Mouse (Mus musculus) cerebellum, adult 9-10 months (tissue): ENCODE measurements at regions not wholly inside any gene's neighbourhood (a gene's known extent, or its start where the extent isn't known, plus 50 kb on each side); places are given as distances from the start of the nearest gene placed in this dataset.
"Not testable (repeated sequence)": the region's sequence is repeated elsewhere in the genome, so short reads cannot be mapped to it uniquely, and the experiment has no call there.

Source experiments
- DNase-seq: peaks from one replicate; pipeline ENCODE4 v3.0.0; 2022

GRCm38 (mm10) chr13:26457487-26458253, 312.3 kb downstream of the Hdgfl1 start:
- no peak for DNase-seq

- no peak for DNase-seq
Observed at GRCm38 (mm10) chr13:26426639-26427038, 343.3 kb downstream of the Hdgfl1 start.

- no peak for DNase-seq
Observed at GRCm38 (mm10) chr13:26424513-26424912, 345.5 kb downstream of the Hdgfl1 start.

GRCm38 (mm10) chr13:26405757-26406156, 364.2 kb downstream of the Hdgfl1 start:
- no peak for DNase-seq

GRCm38 (mm10) chr13:26404707-26405106, 365.3 kb downstream of the Hdgfl1 start:
- DNase-seq, result no peak

GRCm38 (mm10) chr13:26387861-26388621, 381.9 kb downstream of the Hdgfl1 start:
- no peak for DNase-seq

GRCm38 (mm10) chr13:26382631-26383030, 387.3 kb downstream of the Hdgfl1 start:
- DNase-seq, result no peak

GRCm38 (mm10) chr13:26382154-26382553, 387.8 kb downstream of the Hdgfl1 start:
- DNase-seq, result no peak

- DNase-seq, result no peak
Observed at GRCm38 (mm10) chr13:26375546-26375945, 394.4 kb downstream of the Hdgfl1 start.

- not testable (repeated sequence) for DNase-seq
Observed at GRCm38 (mm10) chr13:26365911-26366310, 404.1 kb downstream of the Hdgfl1 start.

GRCm38 (mm10) chr13:26356341-26356740, 413.6 kb downstream of the Hdgfl1 start:
- no peak for DNase-seq

GRCm38 (mm10) chr13:26354421-26354820, 415.5 kb downstream of the Hdgfl1 start:
- DNase-seq, result no peak

- no peak for DNase-seq
Observed at GRCm38 (mm10) chr13:26350510-26350909, 419.5 kb downstream of the Hdgfl1 start.

GRCm38 (mm10) chr13:26338795-26339194, 431.2 kb downstream of the Hdgfl1 start:
- DNase-seq, result no peak

GRCm38 (mm10) chr13:26325066-26325465, 444.9 kb downstream of the Hdgfl1 start:
- no peak for DNase-seq

- no peak for DNase-seq
Observed at GRCm38 (mm10) chr13:26324633-26325032, 445.3 kb downstream of the Hdgfl1 start.

GRCm38 (mm10) chr13:26318557-26318956, 451.4 kb downstream of the Hdgfl1 start:
- no peak for DNase-seq

GRCm38 (mm10) chr13:26312246-26313010, 457.5 kb downstream of the Hdgfl1 start:
- DNase-seq, result no peak

GRCm38 (mm10) chr13:26284073-26284444, 485.9 kb downstream of the Hdgfl1 start:
- no peak for DNase-seq

GRCm38 (mm10) chr13:26283397-26284072, 486.4 kb downstream of the Hdgfl1 start:
- peak; percentile 15 for DNase-seq

GRCm38 (mm10) chr13:26282291-26282690, 487.7 kb downstream of the Hdgfl1 start:
- no peak for DNase-seq

- DNase-seq, result no peak
Observed at GRCm38 (mm10) chr13:26272850-26273249, 497.1 kb downstream of the Hdgfl1 start.

- DNase-seq, result no peak
Observed at GRCm38 (mm10) chr13:26267501-26267900, 502.5 kb downstream of the Hdgfl1 start.
